Mouse (Mus musculus): Measurements from ENCODE around the gene Srp54b. TPM values are rescaled to one million over a fixed set of nuclear protein-coding genes. Genes with fewer than 3 reads are reported as not detected.
"Not testable (repeated sequence)": the region's sequence is repeated elsewhere in the genome, so short reads cannot be mapped to it uniquely, and the experiment has no call there.

The Srp54b gene
- 10 to 100 TPM; 41.0 to 43.4 TPM for total RNA-seq (2021)

DNA sequence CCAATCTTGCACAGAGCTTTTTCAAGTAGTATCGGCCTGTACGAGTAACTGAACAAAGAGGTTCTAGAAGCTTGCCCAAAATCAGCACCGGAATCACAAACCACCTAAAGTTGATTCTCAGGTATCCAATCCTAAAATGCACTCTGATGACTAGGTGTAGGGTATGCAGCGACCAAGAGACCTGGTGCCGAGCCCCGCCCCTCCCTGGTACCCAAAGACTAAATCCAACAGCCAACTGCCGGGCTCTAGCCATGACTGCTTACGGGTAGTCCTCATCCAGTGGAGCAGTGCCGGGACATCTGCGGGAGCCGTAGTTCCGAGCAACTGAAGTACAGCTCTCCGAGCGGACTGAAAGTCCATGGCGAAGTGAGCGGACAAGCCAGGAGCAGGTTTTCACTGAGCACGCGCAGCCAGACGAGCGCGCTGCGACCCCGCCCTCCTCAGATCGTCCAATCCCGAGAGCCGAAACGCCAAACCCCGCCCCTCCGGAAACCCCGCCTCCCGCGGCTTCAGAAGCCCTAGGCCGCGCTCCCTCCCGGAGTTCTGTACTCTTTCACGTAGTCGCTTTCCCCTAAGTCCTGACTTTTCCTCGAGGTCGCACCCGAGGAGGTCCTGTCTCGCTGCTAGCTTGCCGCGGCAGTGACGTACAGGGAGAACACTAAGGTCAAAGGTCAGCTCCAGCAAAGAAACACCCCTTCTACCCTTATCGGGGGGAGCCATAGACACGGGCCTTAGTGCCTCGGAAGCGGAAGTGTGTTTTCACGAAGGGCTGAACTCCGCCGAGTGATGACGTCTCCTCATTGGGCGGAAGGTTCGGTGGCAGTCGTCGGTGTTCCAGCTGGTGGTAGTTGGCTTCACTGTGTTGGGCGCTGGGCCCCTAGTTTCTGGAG is at the start of gene Srp54b:
Gene Srp54b (plus strand): TSS at position 546 of the 890 bp plus-strand sequence.
- intact Hi-C loops (cut with DNase I); DNase-seq (ENCODE audit: low spot score): not testable (repeated sequence)

DNA sequence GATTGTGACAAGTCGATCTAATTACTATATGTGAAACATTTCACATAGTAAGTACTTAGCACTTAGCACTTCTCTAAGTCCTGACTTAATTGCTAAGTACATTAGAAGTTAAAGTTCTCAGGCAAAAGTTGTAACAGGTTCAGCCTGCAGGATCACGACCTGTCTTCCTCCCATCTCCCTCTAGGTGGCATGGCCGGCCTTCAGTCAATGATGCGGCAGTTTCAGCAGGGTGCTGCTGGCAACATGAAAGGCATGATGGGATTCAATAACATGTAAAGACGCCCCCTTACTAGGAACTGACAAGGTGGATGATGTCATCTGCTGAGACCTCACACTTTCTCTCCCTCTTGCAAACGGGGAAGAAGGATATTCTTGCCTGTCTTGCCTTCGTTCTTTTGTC is 42.3 kb upstream of the Srp54b start:
- DNase-seq (ENCODE audit: low spot score); intact Hi-C loops (cut with DNase I): not testable (repeated sequence)

DNA sequence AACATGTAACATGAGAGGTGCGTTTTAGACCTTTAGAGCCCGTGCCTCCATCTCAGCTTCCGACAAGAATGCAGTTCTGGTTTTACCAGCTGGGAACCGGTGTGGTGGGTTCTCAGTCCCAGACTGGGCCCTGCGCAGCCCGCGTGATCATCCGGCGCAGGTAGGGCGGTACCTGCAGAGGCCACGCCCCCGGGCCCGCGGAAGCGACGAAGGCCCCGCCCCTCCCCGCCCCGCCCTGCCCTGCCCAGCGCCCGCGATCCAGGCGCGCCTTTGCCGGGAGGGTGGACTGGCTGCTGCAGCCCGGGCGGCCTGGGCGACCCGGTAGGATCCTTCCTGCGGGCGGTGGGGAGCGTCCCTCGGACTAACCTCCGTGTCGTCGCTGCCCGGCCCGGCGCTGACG is 30.7 kb upstream of the Srp54b start, which contains the start of gene Fam177a:
Gene Fam177a (plus strand): TSS at position 228 of the 400 bp plus-strand sequence.
- intact Hi-C loops (cut with DNase I); DNase-seq (ENCODE audit: low spot score): not testable (repeated sequence)

DNA sequence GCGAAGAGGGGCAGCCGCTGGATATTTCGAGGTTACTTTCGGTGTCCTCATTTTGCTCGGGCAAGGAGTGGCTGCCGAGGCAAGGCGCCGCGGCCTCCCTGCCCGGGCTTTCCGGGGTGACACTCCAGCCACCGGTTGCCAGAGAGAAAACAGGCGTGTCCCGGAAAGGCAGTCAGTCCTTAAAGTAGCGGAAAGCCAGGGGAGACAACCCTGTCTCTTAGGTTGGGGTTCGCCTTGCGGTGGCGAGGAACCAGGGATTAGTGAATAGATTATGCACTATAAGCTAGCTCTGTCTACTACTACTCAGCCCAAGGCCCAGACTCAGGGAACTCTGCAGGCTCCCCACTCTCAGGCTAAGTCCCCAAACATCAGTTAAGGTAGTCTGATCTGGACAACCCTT is 30.2 kb upstream of the Srp54b start:
- DNase-seq (ENCODE audit: low spot score); intact Hi-C loops (cut with DNase I): not testable (repeated sequence)

DNA sequence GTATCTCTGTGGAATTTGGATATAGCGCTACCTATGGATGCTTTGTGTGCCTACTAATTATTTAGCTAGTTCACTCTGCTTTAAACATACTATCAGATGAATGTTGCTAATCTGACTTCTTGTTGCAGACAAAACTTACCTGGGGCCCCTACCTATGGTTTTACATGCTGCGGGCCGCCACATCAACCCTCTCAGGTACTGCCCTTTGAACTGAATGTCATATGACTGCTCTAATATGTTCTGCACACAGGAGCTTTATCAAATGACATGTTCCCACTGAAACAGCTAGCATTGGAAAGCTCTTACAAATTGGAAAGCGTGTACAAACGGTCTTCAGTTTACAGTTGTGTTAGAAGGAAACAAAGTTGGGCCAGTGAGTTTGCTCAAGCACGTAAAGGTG is 19.4 kb upstream of the Srp54b start:
- intact Hi-C loops (cut with DNase I); DNase-seq (ENCODE audit: low spot score): not testable (repeated sequence)

DNA sequence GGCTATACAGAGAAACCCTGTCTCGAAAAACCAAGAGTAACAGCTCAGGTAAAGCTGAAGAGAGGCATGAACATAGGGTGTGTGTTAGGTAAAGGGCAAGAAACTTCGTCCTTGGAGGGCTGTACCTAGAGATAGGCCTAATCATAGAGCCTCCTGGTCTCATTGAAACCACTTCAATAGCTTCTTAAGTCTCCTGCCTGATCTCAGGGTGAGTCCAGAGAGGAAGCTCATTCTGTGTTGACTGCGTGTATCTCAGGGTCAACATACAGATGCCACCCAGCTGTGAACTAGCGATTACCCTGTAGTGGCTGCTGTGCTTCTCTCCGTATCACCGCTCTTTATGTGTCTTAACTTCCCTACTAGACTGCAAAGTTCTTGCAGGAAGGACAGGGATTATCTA is 17.0 kb upstream of the Srp54b start:
- DNase-seq (ENCODE audit: low spot score); intact Hi-C loops (cut with DNase I): not testable (repeated sequence)

DNA sequence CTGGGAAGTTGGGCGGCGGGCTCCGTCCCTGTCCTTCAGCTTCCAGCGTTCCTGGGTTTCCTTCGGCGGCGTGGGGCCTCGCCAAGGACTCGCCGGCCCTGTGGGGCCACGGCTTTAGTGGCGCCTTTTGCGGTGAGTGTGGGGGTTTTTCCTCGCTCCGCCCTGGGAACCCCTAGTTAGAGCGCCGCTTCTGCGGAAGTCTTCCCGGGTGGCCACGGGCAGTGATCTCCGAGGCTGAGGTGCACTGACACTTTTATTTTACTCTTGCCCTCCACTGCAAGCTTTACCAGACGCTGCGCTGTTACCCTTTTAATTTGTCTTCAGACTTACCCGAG is 512 bp downstream of the Srp54b start:
- DNase-seq (ENCODE audit: low spot score); intact Hi-C loops (cut with DNase I): not testable (repeated sequence)

DNA sequence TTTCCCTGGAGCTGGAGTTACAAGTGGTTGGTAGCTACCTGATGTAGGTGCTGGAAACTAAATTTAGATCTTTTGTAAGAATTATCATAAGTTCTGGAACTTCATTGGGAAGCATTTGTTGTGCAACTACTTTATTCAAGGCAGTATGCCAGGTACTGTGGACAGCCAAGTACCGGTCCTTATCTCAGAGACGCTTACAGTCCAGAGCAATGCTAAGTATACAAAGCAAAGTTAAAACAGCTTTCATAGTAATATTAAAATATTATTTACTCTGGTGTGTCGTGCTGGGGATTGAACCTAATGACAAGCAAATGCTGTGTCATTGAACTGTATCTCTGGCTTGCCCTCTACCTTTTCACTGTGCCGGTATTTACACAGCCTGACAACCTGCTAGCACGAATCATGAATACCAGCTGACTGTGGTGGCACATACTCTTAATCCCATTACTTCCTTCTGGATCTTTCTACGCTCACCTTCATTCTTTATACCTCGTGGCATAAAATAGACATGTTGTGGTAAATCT is 12.2 kb downstream of the Srp54b start:
- not testable (repeated sequence) for DNase-seq (ENCODE audit: low spot score)

DNA sequence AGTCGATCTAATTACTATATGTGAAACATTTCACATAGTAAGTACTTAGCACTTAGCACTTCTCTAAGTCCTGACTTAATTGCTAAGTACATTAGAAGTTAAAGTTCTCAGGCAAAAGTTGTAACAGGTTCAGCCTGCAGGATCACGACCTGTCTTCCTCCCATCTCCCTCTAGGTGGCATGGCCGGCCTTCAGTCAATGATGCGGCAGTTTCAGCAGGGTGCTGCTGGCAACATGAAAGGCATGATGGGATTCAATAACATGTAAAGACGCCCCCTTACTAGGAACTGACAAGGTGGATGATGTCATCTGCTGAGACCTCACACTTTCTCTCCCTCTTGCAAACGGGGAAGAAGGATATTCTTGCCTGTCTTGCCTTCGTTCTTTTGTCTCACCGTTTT is 32.8 kb downstream of the Srp54b start:
- intact Hi-C loops (cut with DNase I); DNase-seq (ENCODE audit: low spot score): not testable (repeated sequence)

More for the DNA sequence above, 12.2 kb downstream of the Srp54b start:
- intact Hi-C loops (cut with DNase I), result not testable (repeated sequence)

DNA sequence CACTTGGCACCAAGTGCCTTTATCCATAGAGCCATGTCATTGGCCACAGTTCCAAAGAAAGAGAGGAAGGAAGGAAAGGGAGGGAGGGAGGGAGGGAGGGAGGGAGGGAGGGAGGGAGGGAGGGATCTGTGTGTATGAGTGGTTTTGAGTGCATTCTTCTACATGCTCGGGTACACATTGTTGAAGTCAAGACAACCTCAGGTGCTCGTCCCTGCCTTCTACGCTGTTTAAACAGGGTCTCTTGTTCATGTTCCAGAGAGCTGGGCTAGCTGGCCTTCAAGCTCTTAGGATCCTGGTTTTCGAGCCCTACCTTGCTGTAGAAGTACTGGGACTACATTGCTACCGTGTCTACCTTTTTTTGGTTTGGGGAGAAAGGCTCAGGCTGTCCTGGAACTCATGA is 34.2 kb downstream of the Srp54b start:
- intact Hi-C loops (cut with DNase I); DNase-seq (ENCODE audit: low spot score): not testable (repeated sequence)

DNA sequence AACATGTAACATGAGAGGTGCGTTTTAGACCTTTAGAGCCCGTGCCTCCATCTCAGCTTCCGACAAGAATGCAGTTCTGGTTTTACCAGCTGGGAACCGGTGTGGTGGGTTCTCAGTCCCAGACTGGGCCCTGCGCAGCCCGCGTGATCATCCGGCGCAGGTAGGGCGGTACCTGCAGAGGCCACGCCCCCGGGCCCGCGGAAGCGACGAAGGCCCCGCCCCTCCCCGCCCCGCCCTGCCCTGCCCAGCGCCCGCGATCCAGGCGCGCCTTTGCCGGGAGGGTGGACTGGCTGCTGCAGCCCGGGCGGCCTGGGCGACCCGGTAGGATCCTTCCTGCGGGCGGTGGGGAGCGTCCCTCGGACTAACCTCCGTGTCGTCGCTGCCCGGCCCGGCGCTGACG is 44.4 kb downstream of the Srp54b start, which contains the start of gene 1700047I17Rik2:
Gene 1700047I17Rik2 (plus strand): TSS at position 287 of the 400 bp plus-strand sequence.
- DNase-seq (ENCODE audit: low spot score); intact Hi-C loops (cut with DNase I): not testable (repeated sequence)

DNA sequence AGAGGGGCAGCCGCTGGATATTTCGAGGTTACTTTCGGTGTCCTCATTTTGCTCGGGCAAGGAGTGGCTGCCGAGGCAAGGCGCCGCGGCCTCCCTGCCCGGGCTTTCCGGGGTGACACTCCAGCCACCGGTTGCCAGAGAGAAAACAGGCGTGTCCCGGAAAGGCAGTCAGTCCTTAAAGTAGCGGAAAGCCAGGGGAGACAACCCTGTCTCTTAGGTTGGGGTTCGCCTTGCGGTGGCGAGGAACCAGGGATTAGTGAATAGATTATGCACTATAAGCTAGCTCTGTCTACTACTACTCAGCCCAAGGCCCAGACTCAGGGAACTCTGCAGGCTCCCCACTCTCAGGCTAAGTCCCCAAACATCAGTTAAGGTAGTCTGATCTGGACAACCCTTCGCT is 44.9 kb downstream of the Srp54b start:
- DNase-seq (ENCODE audit: low spot score); intact Hi-C loops (cut with DNase I): not testable (repeated sequence)

DNA sequence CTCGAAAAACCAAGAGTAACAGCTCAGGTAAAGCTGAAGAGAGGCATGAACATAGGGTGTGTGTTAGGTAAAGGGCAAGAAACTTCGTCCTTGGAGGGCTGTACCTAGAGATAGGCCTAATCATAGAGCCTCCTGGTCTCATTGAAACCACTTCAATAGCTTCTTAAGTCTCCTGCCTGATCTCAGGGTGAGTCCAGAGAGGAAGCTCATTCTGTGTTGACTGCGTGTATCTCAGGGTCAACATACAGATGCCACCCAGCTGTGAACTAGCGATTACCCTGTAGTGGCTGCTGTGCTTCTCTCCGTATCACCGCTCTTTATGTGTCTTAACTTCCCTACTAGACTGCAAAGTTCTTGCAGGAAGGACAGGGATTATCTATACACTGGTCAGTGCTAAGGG is 58.0 kb downstream of the Srp54b start:
- intact Hi-C loops (cut with DNase I); DNase-seq (ENCODE audit: low spot score): not testable (repeated sequence)

DNA sequence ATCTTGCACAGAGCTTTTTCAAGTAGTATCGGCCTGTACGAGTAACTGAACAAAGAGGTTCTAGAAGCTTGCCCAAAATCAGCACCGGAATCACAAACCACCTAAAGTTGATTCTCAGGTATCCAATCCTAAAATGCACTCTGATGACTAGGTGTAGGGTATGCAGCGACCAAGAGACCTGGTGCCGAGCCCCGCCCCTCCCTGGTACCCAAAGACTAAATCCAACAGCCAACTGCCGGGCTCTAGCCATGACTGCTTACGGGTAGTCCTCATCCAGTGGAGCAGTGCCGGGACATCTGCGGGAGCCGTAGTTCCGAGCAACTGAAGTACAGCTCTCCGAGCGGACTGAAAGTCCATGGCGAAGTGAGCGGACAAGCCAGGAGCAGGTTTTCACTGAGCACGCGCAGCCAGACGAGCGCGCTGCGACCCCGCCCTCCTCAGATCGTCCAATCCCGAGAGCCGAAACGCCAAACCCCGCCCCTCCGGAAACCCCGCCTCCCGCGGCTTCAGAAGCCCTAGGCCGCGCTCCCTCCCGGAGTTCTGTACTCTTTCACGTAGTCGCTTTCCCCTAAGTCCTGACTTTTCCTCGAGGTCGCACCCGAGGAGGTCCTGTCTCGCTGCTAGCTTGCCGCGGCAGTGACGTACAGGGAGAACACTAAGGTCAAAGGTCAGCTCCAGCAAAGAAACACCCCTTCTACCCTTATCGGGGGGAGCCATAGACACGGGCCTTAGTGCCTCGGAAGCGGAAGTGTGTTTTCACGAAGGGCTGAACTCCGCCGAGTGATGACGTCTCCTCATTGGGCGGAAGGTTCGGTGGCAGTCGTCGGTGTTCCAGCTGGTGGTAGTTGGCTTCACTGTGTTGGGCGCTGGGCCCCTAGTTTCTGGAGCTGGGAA is 75.0 kb downstream of the Srp54b start, which contains the start of gene Srp54c:
Gene Srp54c (plus strand): TSS at position 543 of the 894 bp plus-strand sequence.
- intact Hi-C loops (cut with DNase I); DNase-seq (ENCODE audit: low spot score): not testable (repeated sequence)

DNA sequence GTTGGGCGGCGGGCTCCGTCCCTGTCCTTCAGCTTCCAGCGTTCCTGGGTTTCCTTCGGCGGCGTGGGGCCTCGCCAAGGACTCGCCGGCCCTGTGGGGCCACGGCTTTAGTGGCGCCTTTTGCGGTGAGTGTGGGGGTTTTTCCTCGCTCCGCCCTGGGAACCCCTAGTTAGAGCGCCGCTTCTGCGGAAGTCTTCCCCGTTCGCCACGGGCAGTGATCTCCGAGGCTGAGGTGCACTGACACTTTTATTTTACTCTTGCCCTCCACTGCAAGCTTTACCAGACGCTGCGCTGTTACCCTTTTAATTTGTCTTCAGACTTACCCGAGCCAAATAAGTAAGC is 75.6 kb downstream of the Srp54b start:
- DNase-seq (ENCODE audit: low spot score); intact Hi-C loops (cut with DNase I): not testable (repeated sequence)

Other genes with a start within 250 kb of the Srp54b start
- gene Gm20403, start 168.6 kb upstream of the Srp54b start, total RNA-seq (2021), result not detected
- gene Baz1a, start 140.8 kb upstream of the Srp54b start, total RNA-seq (2021), result 1 to 10 TPM; 6.8 to 8.6 TPM
- 1 to 10 TPM; 6.9 to 9.0 TPM for gene 2700097O09Rik, start 75.0 kb upstream of the Srp54b start, total RNA-seq (2021)
- gene Srp54a, start 74.8 kb upstream of the Srp54b start, total RNA-seq (2021), result 10 to 100 TPM; 73.5 to 93.4 TPM
- 10 to 100 TPM; 10.1 to 13.9 TPM for gene Fam177a, start 30.6 kb upstream of the Srp54b start, total RNA-seq (2021)
- 1 to 10 TPM in 1 of 2 experiments, not detected in 1; 3.8 TPM for gene 1700047I17Rik2, start 44.5 kb downstream of the Srp54b start, total RNA-seq (2021)
- gene Srp54c, start 75.1 kb downstream of the Srp54b start, total RNA-seq (2021), result 10 to 100 TPM; 25.3 to 25.7 TPM
- gene 1110008L16Rik, start 144.5 kb downstream of the Srp54b start, total RNA-seq (2021), result 1 to 10 TPM; 9.1 to 9.5 TPM
- 1 to 10 TPM; 8.3 to 9.3 TPM for gene Ppp2r3c, start 147.9 kb downstream of the Srp54b start, total RNA-seq (2021)
- 100 to 1,000 TPM; 150 to 157 TPM for gene Psma6, start 229.1 kb downstream of the Srp54b start, total RNA-seq (2021)